Mouse (Mus musculus): Measurements from ENCODE around the gene Asic1. TPM values are rescaled to one million over a fixed set of nuclear protein-coding genes. Genes with fewer than 3 reads are reported as not detected.

Asic1 gene
- polyA plus RNA-seq, 1 experiment = not detected

GRCm38 (mm10) chr15:99648326-99648725 is 21.8 kb upstream of the Asic1 start:
- H3K27ac ChIP-seq (ENCODE audit: insufficient read depth, low read depth, low read length) = no peak overlapping the region
- no peak overlapping the region for H3K4me3 ChIP-seq (ENCODE audit: insufficient read depth, low read depth, low read length)
- H3K4me1 ChIP-seq (ENCODE audit: control insufficient read depth, insufficient read depth, low read length) = peaks cover 12% of the 10 kb centered on the region
- 45% methylated on average over 4 of the region's 4 CpGs for WGBS
- TF ChIP-seq POLR2A (IDR thresholded peaks at IDR 0.05; ENCODE audit: insufficient read depth, low read depth, low read length) (no peak), CTCF (IDR thresholded peaks at IDR 0.05; ENCODE audit: insufficient read depth, low read depth, low read length) (no peak)

- Histone ChIP-seq H3K4me1 (ENCODE audit: control insufficient read depth, insufficient read depth, low read length) (peaks cover 20% of the 10 kb centered on the region), H3K27ac (ENCODE audit: insufficient read depth, low read depth, low read length) (no peak overlapping the region), H3K4me3 (ENCODE audit: insufficient read depth, low read depth, low read length) (no peak overlapping the region)
- no peak for TF ChIP-seq POLR2A (IDR thresholded peaks at IDR 0.05; ENCODE audit: insufficient read depth, low read depth, low read length)
- no peak for TF ChIP-seq CTCF (IDR thresholded peaks at IDR 0.05; ENCODE audit: insufficient read depth, low read depth, low read length)
- WGBS = 49% methylated on average over 6 of the region's 6 CpGs
These were observed 21.0 kb upstream of the Asic1 start for GRCm38 (mm10) chr15:99649067-99649761.

- Histone ChIP-seq H3K4me3 (ENCODE audit: insufficient read depth, low read depth, low read length) (no peak overlapping the region), H3K4me1 (ENCODE audit: control insufficient read depth, insufficient read depth, low read length) (peaks cover 17% of the 10 kb centered on the region), H3K27ac (ENCODE audit: insufficient read depth, low read depth, low read length) (no peak overlapping the region)
- TF ChIP-seq POLR2A (IDR thresholded peaks at IDR 0.05; ENCODE audit: insufficient read depth, low read depth, low read length) = no peak
- TF ChIP-seq CTCF (IDR thresholded peaks at IDR 0.05; ENCODE audit: insufficient read depth, low read depth, low read length) = no peak
- 59% methylated on average over 2 of the region's 2 CpGs for WGBS
These were observed 19.9 kb upstream of the Asic1 start for GRCm38 (mm10) chr15:99650304-99650703.

GRCm38 (mm10) chr15:99651163-99651872 is 18.9 kb upstream of the Asic1 start, which contains the start of gene Racgap1:
TSS of gene Racgap1 (minus strand) at chr15:99651656.
- Histone ChIP-seq H3K4me3 (ENCODE audit: insufficient read depth, low read depth, low read length) (peak within 1 kb of the TSS; percentile 54), H3K27ac (ENCODE audit: insufficient read depth, low read depth, low read length) (no peak within 1 kb of the TSS), H3K4me1 (ENCODE audit: control insufficient read depth, insufficient read depth, low read length) (peaks cover 12% of the 10 kb centered on the region)
- WGBS = under 1% methylated on average over 65 of the region's 68 CpGs
- no peak for TF ChIP-seq POLR2A (IDR thresholded peaks at IDR 0.05; ENCODE audit: insufficient read depth, low read depth, low read length)
- no peak for TF ChIP-seq CTCF (IDR thresholded peaks at IDR 0.05; ENCODE audit: insufficient read depth, low read depth, low read length)

GRCm38 (mm10) chr15:99651984-99652872 is 17.9 kb upstream of the Asic1 start:
- no peak overlapping the region for H3K27ac ChIP-seq (ENCODE audit: insufficient read depth, low read depth, low read length)
- peaks cover 12% of the 10 kb centered on the region for H3K4me1 ChIP-seq (ENCODE audit: control insufficient read depth, insufficient read depth, low read length)
- WGBS = 68% methylated on average over 10 of the region's 10 CpGs
- no peak overlapping the region for H3K4me3 ChIP-seq (ENCODE audit: insufficient read depth, low read depth, low read length)
- TF ChIP-seq POLR2A (IDR thresholded peaks at IDR 0.05; ENCODE audit: insufficient read depth, low read depth, low read length) (no peak), CTCF (IDR thresholded peaks at IDR 0.05; ENCODE audit: insufficient read depth, low read depth, low read length) (no peak)

- H3K27ac ChIP-seq (ENCODE audit: insufficient read depth, low read depth, low read length) = no peak overlapping the region
- no peak for TF ChIP-seq POLR2A (IDR thresholded peaks at IDR 0.05; ENCODE audit: insufficient read depth, low read depth, low read length)
- no peak for TF ChIP-seq CTCF (IDR thresholded peaks at IDR 0.05; ENCODE audit: insufficient read depth, low read depth, low read length)
- H3K4me1 ChIP-seq (ENCODE audit: control insufficient read depth, insufficient read depth, low read length) = peaks cover 12% of the 10 kb centered on the region
- H3K4me3 ChIP-seq (ENCODE audit: insufficient read depth, low read depth, low read length) = no peak overlapping the region
- 21% methylated on average over 8 of the region's 8 CpGs for WGBS
These were observed 16.9 kb upstream of the Asic1 start for GRCm38 (mm10) chr15:99653291-99653690.

- 9% methylated on average over 21 of the region's 21 CpGs for WGBS
- TF ChIP-seq CTCF (IDR thresholded peaks at IDR 0.05; ENCODE audit: insufficient read depth, low read depth, low read length) = no peak
- H3K4me3 ChIP-seq (ENCODE audit: insufficient read depth, low read depth, low read length) = no peak overlapping the region
- no peak overlapping the region for H3K27ac ChIP-seq (ENCODE audit: insufficient read depth, low read depth, low read length)
- H3K4me1 ChIP-seq (ENCODE audit: control insufficient read depth, insufficient read depth, low read length) = peaks cover 12% of the 10 kb centered on the region
These were observed 16.3 kb upstream of the Asic1 start for GRCm38 (mm10) chr15:99653876-99654275.

- 49% methylated on average over 9 of the region's 9 CpGs for WGBS
- Histone ChIP-seq H3K4me1 (ENCODE audit: control insufficient read depth, insufficient read depth, low read length) (peaks cover 11% of the 10 kb centered on the region), H3K4me3 (ENCODE audit: insufficient read depth, low read depth, low read length) (no peak overlapping the region), H3K27ac (ENCODE audit: insufficient read depth, low read depth, low read length) (no peak overlapping the region)
- TF ChIP-seq CTCF (IDR thresholded peaks at IDR 0.05; ENCODE audit: insufficient read depth, low read depth, low read length) (no peak), POLR2A (IDR thresholded peaks at IDR 0.05; ENCODE audit: insufficient read depth, low read depth, low read length) (no peak)
These were observed 14.2 kb upstream of the Asic1 start for GRCm38 (mm10) chr15:99655956-99656355.
